Mouse (Mus musculus) Patski (cell line): Measurements from ENCODE around the gene Zdhhc19. TPM values are rescaled to one million over a fixed set of nuclear protein-coding genes. Genes with fewer than 3 reads are reported as not detected.

Source experiments
- ATAC-seq: fragments of 100-300 bp; one replicate; pipeline ENCODE4 v1.8.0; 2021
- CTCF ChIA-PET: fragments of 350-600 bp; sonication (Branson Sonifier 250); formaldehyde crosslinking; loops from one replicate; lab custom pipeline; 2022; ENCODE audit warnings: inconsistent platforms; lab: Charles Lee
- POLR2A ChIA-PET: fragments of 350-600 bp; sonication (Branson Sonifier 250); formaldehyde crosslinking; loops from one replicate; lab custom pipeline; 2022; ENCODE audit warnings: antibody characterized with exemption, inconsistent platforms; lab: Charles Lee
- DNase-seq: peaks from one replicate; pipeline ENCODE4 v3.0.0-alpha.2; 2011; ENCODE audit warnings: low read depth, low spot score
- H3K27me3 ChIP-seq: fragments of 371-371 bp; one replicate; pipeline ENCODE4 v1.5.1; 2021
- CTCF ChIP-seq: fragments of 100-300 bp; IDR thresholded peaks from one replicate; pipeline ENCODE4 v1.5.1; 2021
- in situ Hi-C: fragments of 300-500 bp; cut with MboI; formaldehyde crosslinking; loops from 3 replicates; pipeline ENCODE4 v1.11.1; 2018; ENCODE audit warnings: low pct_unique_long_range_greater_than_20kb, mixed read lengths
- polyA plus RNA-seq: library from polyadenylated mRNA; unstranded; gene quantifications from one replicate; pipeline ENCODE4 v1.2.3, GENCODE M21; 2021

Zdhhc19 gene
- polyA plus RNA-seq, 1 experiment from 2014 or later, result not detected

DNA sequence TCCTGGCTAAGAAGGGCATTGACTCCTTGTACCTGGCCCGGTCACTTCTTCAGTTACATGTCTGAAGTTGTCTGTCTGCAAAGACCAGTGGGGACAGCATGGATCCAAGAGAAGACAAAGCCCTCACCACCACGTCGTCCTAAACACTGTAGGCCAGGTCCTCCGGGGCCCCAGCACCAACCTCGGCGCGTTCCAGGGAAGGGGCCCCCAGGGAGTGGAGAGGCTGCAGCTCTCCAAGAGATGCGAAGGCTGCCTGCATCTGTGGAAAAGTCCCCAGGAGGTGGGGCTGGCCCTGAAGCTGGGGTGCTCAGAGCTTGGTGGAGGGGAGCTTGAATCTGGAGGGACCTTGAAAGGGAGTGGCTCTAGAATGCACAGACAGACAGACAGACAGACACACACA is 10.2 kb downstream of the Zdhhc19 start:
- no peak for ATAC-seq
- H3K27me3 ChIP-seq, result peaks cover 4% of the 10 kb centered on the region
- DNase-seq, result no peak
- ChIA-PET CTCF (no interaction called here), POLR2A (no interaction called here)
- in situ Hi-C loops, result no loop called here
- no peak for TF ChIP-seq CTCF

DNA sequence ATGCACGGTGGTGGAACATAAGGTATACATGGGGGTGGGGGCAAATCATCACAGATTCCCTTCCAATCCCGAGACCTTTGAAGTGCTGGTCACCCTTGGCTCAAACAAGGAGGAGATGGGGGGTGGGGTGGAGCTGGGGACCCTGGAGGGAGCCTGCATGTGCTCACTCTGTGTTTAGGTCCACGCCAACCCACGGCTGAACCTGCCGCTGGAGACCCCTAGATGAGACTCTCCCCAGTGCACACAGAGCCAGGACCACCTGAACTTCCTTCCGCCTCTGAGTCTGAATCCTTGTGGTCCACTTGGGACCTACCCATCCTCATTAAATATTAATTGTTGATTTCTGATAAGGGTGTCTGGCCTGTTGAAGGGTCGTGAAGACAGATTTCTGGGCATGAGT is 10.8 kb downstream of the Zdhhc19 start:
- no peak for TF ChIP-seq CTCF
- H3K27me3 ChIP-seq, result peaks cover 3% of the 10 kb centered on the region
- in situ Hi-C loops, result no loop called here
- ChIA-PET POLR2A (no interaction called here), CTCF (no interaction called here)
- ATAC-seq (no peak), DNase-seq (no peak)

- no peak for TF ChIP-seq CTCF
- DNase-seq (no peak), ATAC-seq (no peak)
- in situ Hi-C loops, result no loop called here
- CTCF ChIA-PET, result interaction anchor here (0.8 to 2.4 kb wide), 8 partner anchors 8 to 123 kb away, joined by 3 to 14 read pairs (median 4); no protein-coding TSS in a partner anchor
- H3K27me3 ChIP-seq, result peaks cover 3% of the 10 kb centered on the region
- POLR2A ChIA-PET, result no interaction called here
Observed at GRCm38 (mm10) chr16:32507407-32507806, 11.3 kb downstream of the Zdhhc19 start.

GRCm38 (mm10) chr16:32508035-32508434 is 12.0 kb downstream of the Zdhhc19 start:
- ChIA-PET POLR2A (no interaction called here), CTCF (interaction anchor here (0.8 to 2.4 kb wide), 8 partner anchors 8 to 123 kb away, joined by 3 to 14 read pairs (median 4); no protein-coding TSS in a partner anchor)
- in situ Hi-C loops, result no loop called here
- TF ChIP-seq CTCF, result no peak
- ATAC-seq, result no peak
- DNase-seq, result no peak
- H3K27me3 ChIP-seq, result peaks cover 3% of the 10 kb centered on the region

DNA sequence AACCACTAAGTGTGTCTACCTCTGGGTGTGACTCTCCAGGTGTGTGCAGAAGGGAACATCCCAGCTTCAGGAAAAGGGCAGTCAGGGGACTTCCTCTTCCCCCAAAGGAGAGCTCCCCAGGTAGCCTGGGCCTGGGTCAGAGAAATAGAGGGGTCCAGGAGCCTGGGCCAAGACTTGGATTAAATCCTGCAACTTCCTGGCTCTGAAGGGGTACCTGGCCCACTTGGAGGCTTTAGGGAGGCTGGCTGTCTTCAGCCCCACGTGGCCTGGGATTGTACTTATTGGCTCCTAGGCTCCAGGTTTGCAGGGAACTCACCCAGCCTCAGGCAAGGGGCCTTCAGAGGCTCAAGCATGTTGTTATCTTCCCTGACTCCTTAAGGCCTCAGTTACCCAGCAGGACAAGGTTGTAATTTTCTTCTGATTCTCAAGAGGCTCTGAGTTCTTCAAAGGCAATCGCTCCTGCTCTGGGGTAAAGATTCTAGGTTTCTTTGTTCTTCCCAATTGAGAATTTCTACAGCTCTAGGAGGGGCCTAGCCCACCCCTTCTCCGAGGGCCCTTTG is 12.5 kb downstream of the Zdhhc19 start:
- peaks cover 1% of the 10 kb centered on the region for H3K27me3 ChIP-seq
- DNase-seq (no peak), ATAC-seq (no peak)
- in situ Hi-C loops, result no loop called here
- POLR2A ChIA-PET, result no interaction called here
- TF ChIP-seq CTCF, result no peak
- CTCF ChIA-PET, result interaction anchor here (1.2 to 2.4 kb wide), 6 partner anchors 9 to 122 kb away, joined by 3 to 14 read pairs (median 4); no protein-coding TSS in a partner anchor

- CTCF ChIA-PET, result interaction anchor here (1.5 to 2.4 kb wide), 3 partner anchors 10 to 113 kb away, joined by 4 to 14 read pairs (median 5); no protein-coding TSS in a partner anchor
- TF ChIP-seq CTCF, result no peak
- in situ Hi-C loops, result no loop called here
- POLR2A ChIA-PET, result no interaction called here
- no peaks in the 10 kb centered on the region for H3K27me3 ChIP-seq
- DNase-seq (no peak), ATAC-seq (no peak)
Observed at GRCm38 (mm10) chr16:32509066-32509942, 13.2 kb downstream of the Zdhhc19 start.

DNA sequence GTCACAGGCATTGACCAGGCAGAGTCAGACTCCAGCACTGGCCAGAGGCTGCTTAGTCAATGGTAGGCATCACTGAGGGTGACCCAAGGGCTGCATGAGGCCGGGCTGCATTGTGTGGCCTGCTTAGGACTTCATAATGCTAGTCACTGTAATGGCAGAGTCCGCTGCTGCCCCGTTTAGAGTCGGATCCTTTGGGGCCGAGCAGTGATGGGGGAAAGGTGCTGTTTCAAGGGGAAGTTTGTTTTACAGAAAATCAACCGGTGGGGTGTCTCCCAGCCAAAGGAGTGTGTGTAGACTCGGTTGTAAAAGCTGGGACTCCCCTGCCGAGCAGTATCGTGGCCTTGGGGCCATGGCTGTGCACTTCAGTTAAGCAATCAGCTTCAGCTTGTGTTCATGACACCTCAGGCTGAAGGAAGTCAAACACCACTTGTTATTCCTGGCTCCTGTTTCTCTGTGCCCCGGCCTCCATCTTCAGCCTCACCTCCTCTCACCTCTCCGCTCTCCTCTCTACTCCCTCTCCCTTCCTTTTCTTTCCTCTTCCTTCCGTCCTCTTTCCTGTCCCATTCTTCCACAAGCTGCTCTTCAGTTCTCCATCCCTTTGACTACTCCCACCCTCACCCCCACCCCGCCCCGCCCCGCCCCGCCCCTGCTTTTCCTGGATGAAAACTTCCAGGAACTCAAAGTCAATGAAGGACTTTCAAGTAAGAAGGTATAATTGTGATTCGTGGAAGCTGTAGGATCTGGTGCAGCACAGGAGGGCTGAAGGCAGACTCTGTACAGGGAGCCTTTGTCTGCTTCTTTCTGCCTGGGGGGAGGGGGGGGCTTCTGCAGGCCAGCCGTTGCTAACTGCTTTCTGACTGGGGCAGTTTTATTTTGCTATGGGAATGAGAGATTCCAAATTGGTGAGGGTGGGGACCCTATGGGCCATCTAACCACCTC is 14.6 kb downstream of the Zdhhc19 start:
- ATAC-seq (no peak), DNase-seq (no peak)
- H3K27me3 ChIP-seq, result no peaks in the 10 kb centered on the region
- ChIA-PET CTCF (interaction anchor here (1.2 to 2.1 kb wide), 2 partner anchors 11 to 14 kb away, joined by 3 to 8 read pairs; no protein-coding TSS in a partner anchor), POLR2A (no interaction called here)
- TF ChIP-seq CTCF, result no peak
- in situ Hi-C loops, result loop anchor here (5.0 kb wide), 1 partner anchor 177 kb away; no protein-coding TSS in a partner anchor

DNA sequence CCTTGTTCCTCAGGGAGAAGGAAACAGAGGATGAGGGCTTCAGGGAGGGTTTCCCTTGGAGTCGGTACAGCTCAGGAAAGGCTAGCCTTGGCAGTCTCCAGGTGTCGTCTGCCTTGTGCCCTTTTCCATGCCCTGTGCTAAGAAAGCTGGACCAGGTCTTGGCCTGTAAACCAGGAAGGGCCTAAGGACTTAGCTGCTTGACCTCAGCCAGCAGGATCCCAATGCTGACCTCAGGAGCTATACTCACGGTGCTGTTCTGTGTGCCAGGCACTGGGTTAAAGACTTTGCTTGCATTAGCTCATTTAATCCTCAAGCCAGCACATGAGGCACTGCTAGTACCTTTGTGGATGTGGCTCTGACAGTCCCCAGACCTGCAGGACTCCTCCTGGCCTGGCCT is 15.3 kb downstream of the Zdhhc19 start:
- DNase-seq (no peak), ATAC-seq (no peak)
- in situ Hi-C loops, result loop anchor here (5.0 kb wide), 1 partner anchor 176 kb away; no protein-coding TSS in a partner anchor
- POLR2A ChIA-PET, result no interaction called here
- CTCF ChIA-PET, result interaction anchor here (1.2 to 2.1 kb wide), 2 partner anchors 12 to 13 kb away, joined by 3 to 8 read pairs; no protein-coding TSS in a partner anchor
- TF ChIP-seq CTCF, result no peak
- no peaks in the 10 kb centered on the region for H3K27me3 ChIP-seq

DNA sequence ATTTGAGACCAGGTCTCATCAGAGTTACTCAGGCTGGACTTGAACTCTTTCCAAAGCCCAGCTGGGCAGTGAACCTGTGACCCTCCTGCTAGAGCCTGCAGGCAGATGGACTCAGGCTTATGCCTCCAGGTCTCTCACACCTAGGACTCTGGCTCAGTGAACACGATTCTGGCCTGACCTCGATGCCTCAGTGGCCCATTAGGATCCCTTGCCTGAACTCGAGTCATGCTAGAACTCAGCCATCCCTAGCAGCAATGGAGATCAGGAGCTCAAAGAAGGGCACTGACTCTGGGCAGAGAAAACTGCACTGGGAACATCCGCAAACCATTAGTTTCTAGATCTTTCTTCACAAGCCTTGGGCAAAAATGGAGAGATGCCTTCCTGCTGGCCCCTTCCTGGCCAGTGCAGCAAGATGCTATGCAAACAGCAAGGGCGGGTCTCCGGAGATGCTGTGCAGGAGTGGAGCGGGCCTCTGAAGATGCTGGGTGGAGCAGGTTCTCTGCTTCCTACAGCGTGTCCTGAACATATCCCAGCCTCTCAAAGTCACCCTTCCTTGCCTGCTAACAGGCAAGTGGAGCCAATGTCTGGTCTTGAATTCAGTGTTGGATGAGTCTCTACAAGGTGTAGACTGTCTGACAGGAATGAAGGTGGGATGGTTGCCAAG is 15.9 kb downstream of the Zdhhc19 start:
- in situ Hi-C loops, result loop anchor here (5.0 kb wide), 1 partner anchor 175 kb away; no protein-coding TSS in a partner anchor
- POLR2A ChIA-PET, result no interaction called here
- no peak for ATAC-seq
- H3K27me3 ChIP-seq, result no peaks in the 10 kb centered on the region
- no peak for TF ChIP-seq CTCF
- CTCF ChIA-PET, result interaction anchor here (1.2 to 2.1 kb wide), 2 partner anchors 12 kb away, joined by 3 to 8 read pairs; no protein-coding TSS in a partner anchor
- no peak for DNase-seq
